Mouse (Mus musculus) embryonic fibroblast, embryonic 13.5 days (primary cell): Measurements from ENCODE around the gene Psmd3. TPM values are rescaled to one million over a fixed set of nuclear protein-coding genes. Genes with fewer than 3 reads are reported as not detected.
"Not testable (repeated sequence)": the region's sequence is repeated elsewhere in the genome, so short reads cannot be mapped to it uniquely, and the experiment has no call there.

Experiments
- H3K27ac ChIP-seq: 2 replicates; pipeline ENCODE4 v1.5.1; 2012; ENCODE audit warnings: low read length, control low read depth, inconsistent platforms; ENCODE audit not compliant: insufficient read depth
- H3K4me1 ChIP-seq: 2 replicates; pipeline ENCODE4 v1.6.1; 2011; ENCODE audit warnings: low read length; ENCODE audit not compliant: control insufficient read depth, insufficient read depth
- H3K4me3 ChIP-seq: 2 replicates; pipeline ENCODE4 v1.5.1; 2011; ENCODE audit warnings: mild to moderate bottlenecking, control low read depth, low read length; ENCODE audit not compliant: insufficient read depth
- CTCF ChIP-seq: IDR thresholded peaks from 2 replicates; pipeline ENCODE4 v1.5.1; 2011; ENCODE audit warnings: mild to moderate bottlenecking, control low read depth, low read length, moderate library complexity, borderline replicate concordance; ENCODE audit not compliant: insufficient read depth
- POLR2A ChIP-seq: IDR thresholded peaks from 2 replicates; pipeline ENCODE4 v1.6.1; 2011; ENCODE audit warnings: low read depth, mild to moderate bottlenecking, control low read depth, low read length, moderate library complexity
- polyA plus RNA-seq: library from polyadenylated mRNA; stranded (reverse); fragments of >200 nt; gene quantifications from 2 replicates; pipeline ENCODE4 v1.2.4, GENCODE M21; 2011; ENCODE audit warnings: low read depth; ENCODE audit not compliant: missing spikeins, insufficient read length

Gene Psmd3
- polyA plus RNA-seq, 1 experiment = 86.7 TPM

DNA sequence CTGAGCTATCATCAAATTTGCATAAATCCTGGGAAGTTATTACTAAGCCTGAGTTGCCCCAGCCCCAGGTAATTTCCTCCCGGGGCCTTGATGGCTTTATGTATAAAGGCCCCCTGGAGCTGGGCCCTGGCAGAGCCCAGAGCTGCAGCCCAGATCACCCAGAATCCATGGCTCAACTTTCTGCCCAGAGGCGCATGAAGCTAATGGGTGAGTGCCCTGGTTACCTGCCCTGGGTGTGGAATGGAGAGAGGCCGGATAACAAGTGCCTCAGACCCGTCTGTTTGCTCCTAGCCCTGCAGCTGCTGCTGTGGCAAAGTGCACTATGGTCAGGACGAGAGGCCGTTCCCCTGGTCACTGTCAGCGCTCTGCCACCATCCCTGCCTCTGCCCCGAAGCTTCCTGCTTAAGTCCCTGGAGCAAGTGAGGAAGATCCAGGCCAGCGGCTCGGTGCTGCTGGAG lies 18.9 kb downstream of the Psmd3 start, which contains the start of gene Csf3:
Gene Csf3, plus strand, starts transcription at position 51 of the 458 bp plus-strand sequence.
- TF ChIP-seq CTCF (no peak), POLR2A (no peak)
- Histone ChIP-seq H3K27ac (no peak within 1 kb of the TSS), H3K4me3 (no peak within 1 kb of the TSS), H3K4me1 (no peaks in the 10 kb centered on the region; the same call in 1 of the 2 replicates)

DNA sequence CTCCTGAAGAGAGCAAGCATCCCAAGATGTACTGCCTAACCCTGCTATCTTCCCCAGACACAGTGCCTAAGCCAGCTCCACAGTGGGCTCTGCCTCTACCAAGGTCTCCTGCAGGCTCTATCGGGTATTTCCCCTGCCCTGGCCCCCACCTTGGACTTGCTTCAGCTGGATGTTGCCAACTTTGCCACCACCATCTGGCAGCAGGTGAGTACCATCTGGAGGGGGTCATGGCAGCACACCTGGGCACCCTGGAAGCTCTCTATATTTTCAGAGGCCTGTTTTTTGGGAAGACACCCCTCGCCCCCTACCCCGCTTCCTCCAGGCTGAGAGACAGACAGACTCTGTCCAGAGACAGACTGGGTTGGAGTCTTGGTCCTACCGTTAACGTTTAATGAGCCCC lies 20.0 kb downstream of the Psmd3 start:
- Histone ChIP-seq H3K27ac (no peak overlapping the region), H3K4me1 (no peaks in the 10 kb centered on the region; the same call in 1 of the 2 replicates), H3K4me3 (no peak overlapping the region)
- TF ChIP-seq CTCF (no peak), POLR2A (no peak)

DNA sequence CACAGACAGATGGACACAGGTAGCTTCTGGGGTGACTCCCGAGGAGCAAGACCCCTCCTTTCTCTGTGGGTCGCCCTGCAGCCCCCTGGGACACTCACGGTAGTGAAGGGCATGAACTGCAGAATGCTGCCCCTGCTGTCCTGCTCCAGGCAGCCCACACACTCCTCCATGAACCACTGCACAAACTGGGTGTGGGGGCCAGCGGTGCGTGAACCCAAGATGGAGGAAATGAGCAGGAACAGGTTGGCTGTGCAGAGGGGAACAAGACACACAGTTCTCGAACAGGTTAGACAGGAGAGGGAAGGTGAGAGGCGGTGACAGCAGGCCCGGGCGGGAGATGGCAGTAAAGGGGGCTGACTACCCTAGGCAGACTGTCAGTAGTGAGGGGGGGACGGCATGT lies 22.7 kb downstream of the Psmd3 start:
- peaks cover 8% of the 10 kb centered on the region for H3K4me1 ChIP-seq
- TF ChIP-seq CTCF (no peak), POLR2A (no peak)
- no peak overlapping the region for H3K27ac ChIP-seq
- H3K4me3 ChIP-seq = no peak overlapping the region

DNA sequence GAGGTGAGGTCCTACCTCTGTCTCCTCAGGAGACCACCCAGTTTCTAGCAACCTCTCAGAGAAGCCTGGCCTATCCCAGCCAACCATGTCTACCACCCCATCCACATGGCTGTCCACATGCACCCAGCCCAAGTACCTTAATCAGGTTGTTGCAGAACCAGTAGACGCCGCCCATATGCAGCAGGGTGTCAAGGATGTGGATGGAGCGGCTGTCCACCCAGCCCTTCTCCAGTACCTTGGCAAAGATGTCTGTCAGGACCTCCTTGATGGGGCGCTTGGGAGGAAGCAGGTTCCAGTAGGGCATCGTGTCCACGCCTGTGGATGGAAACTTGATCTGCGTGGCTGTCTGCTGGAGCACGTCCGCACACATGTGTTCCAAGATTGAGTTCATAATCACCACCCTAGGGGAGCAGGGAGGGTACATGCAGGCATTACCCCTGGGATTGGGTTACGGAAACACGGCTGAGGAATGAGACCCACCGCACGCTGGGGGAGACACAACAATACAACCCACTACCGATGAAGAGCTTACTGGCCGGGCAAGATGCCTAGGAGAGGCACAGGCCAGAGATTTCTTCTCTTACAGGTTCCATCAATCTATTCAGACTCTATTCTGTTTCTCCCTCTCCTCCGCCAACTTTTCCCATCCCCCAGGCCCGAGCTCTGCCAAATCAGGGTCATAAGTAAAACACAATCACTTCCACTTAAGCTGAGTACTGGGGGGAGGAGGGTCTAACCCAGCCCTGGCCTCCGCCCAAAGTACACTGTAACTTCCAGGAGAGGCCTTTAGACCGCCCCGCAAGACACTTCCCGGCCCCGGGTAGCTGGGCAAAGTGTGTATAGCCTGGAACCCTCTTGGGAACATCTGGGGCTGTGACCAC lies 25.3 kb downstream of the Psmd3 start:
- H3K27ac ChIP-seq = peak overlapping the region; percentile 43
- H3K4me1 ChIP-seq = peaks cover 8% of the 10 kb centered on the region
- no peak overlapping the region for H3K4me3 ChIP-seq
- no peak for TF ChIP-seq POLR2A
- TF ChIP-seq CTCF = no peak

DNA sequence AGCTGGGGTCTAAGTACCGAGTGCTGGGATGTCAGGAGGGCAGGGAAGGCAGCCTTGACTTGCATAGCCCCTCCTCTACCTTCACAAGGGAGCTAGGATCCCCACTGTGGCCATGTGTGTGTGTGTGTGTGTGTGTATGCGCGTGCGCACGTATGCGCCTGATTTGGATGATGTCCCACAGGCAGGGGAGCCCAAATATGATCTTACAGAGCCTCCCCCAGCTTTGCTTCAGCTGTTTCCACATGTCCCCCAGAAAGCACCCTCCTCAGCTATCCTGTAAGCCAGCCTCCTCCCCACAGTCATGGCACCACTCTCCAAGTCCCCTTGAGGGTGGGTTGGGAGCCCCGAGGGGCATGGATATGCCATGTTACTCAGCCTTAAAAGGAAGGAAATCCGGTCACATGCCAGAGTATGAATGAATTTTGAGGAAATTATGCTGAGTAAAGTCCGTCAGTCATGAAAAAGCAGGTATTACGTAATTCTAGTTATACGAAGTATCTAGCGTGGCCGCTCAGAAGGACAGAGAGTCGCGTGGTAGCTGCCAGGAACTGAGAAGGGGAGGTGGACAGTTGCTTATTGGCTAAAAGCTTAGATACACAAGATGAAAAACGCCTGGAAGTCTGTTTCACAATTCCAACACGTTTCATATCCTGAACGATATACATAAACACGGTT lies 26.1 kb downstream of the Psmd3 start:
- TF ChIP-seq POLR2A (no peak), CTCF (no peak)
- no peak overlapping the region for H3K4me3 ChIP-seq
- peaks cover 8% of the 10 kb centered on the region for H3K4me1 ChIP-seq
- H3K27ac ChIP-seq = peak overlapping the region; percentile 43

DNA sequence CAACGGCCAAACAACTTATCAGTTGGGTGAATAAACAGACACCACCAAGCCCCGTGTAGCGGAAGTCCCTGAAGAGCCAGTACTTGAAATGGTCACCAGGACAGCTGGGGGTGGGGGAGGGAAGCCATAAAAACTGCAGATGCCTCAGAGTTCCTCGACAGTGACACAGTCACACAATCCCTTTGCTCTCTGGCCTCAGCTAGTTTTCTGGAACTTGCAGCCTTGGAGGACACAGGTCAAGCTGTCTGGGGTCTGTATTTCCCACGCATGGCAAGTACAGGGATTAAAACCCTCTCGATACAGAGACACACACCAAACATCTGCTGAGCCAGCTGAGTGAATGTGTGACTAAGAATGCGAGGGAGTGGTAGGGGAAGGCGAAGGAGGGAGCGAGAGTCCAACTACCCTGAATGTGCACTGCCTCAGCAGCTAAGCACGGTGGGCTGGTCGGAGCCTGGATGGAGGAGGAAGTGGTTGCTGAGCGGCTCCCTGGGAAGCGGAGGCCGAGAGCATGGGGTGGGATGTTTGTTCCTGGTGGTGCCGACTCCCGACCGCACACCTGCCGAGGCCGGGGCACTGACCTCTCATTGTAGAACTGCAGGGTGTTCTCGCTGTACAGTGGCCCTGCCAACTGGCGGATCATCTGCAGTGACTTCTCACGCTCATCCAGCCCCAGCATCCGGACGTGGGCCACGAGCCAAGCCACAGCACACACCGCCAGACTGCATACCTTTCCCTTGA lies 26.8 kb downstream of the Psmd3 start:
- Histone ChIP-seq H3K4me3 (no peak overlapping the region), H3K4me1 (peaks cover 8% of the 10 kb centered on the region), H3K27ac (peak overlapping the region; percentile 43)
- TF ChIP-seq CTCF (no peak), POLR2A (no peak)

DNA sequence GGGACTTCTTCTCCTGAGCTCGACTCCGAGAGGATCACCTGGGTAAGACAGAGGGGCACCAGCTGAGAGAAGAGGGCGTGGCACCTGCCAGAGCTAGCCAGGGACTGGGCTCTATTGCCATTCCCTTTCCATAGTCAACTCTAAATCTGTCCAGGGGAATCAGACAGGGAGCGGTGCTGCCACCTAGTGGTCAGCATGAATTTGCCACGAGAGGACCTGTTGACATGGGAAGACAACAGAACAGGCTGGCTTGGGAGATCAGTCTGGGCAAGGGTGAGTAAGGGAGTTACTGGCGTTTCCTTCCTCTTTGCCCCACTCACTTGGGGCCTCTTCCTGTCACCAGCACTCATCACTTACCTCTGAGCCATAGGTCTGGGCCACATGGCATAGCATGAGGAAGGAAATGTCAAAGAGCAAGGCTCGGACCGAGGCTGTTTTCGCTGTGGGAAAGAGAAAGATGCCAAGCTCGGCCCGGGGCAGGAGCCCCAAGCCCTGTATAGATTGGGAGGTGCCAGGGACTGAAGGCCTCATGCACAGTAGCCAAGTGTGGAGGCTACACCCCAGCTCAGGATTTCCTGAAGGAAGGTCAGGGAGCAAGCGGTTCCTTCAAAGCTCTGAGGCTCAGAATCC lies 28.2 kb downstream of the Psmd3 start:
- Histone ChIP-seq H3K4me3 (no peak overlapping the region), H3K27ac (peak overlapping the region; percentile 43; the same call in 1 of the 2 replicates), H3K4me1 (peaks cover 8% of the 10 kb centered on the region)
- TF ChIP-seq CTCF (peak; percentile 89), POLR2A (no peak)

DNA sequence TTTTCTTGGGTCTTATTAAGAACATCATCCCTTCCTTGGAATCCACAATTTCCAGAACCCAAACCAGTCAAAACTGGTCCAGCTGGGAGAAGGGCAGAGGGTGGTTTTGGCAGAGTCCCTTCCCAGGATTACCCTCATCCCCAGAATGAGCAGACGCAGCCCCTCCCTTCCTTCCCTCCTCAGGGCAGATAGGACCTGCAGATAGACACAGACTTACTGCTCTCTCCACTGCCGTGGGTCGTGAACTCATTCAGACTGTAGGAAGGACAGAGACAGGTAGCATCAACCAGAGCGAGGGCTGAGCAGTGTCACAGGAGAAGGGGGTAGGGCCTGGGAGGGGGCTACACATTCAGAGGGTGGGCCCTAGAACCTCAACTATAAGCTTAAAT lies 28.7 kb downstream of the Psmd3 start:
- Histone ChIP-seq H3K27ac (no peak overlapping the region), H3K4me1 (peaks cover 8% of the 10 kb centered on the region), H3K4me3 (no peak overlapping the region)
- TF ChIP-seq POLR2A (no peak), CTCF (no peak)

DNA sequence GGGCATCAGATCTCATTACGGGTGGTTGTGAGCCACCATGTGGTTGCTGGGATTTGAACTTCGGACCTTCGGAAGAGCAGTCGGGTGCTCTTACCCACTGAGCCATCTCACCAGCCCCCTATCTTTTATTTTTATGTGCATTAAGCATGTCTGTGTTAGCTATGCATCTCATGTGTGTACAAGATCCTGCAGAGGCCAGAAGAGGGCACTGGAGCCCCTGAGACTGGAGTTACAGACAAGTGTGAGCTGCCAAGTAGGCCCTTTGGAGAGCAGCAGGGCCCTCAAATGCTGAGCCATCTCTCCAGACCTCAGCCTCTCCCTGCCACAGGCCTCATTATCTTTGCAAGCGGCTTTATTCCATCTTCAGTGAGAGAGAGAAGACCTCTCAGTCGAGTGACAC lies 29.7 kb downstream of the Psmd3 start:
- H3K27ac ChIP-seq, H3K4me1 ChIP-seq, H3K4me3 ChIP-seq: not testable (repeated sequence)
